Mouse (Mus musculus) heart, postnatal 0 days (tissue): ENCODE results near the gene Sytl4. TPM values are rescaled to one million over a fixed set of nuclear protein-coding genes. Genes with fewer than 3 reads are reported as not detected.

Experiments
- ATAC-seq: fragments of 200-750 bp; cut with Nextera tagmentation; 2 replicates; pipeline ENCODE4 v1.8.0; 2017; ENCODE audit warnings: low read depth, moderate number of reproducible peaks, moderate library complexity; ENCODE audit not compliant: insufficient read depth
- DNase-seq: peaks from one replicate; pipeline ENCODE4 v3.0.0-alpha.2; 2016; ENCODE audit warnings: low spot score
- H3K27ac ChIP-seq: fragments of 300-500 bp; sonication (generic); 2 replicates; pipeline ENCODE4 v1.5.1; 2014; ENCODE audit warnings: low read depth, mild to moderate bottlenecking
- H3K27me3 ChIP-seq: fragments of 300-500 bp; sonication (generic); 2 replicates; pipeline ENCODE4 v1.6.1; 2014; ENCODE audit warnings: low read length, mixed read lengths; ENCODE audit not compliant: control insufficient read depth, insufficient read depth
- H3K36me3 ChIP-seq: fragments of 300-500 bp; sonication (generic); replicated peaks from 2 replicates; pipeline ENCODE4 v1.6.1; 2014; ENCODE audit warnings: low read length, mixed read lengths; ENCODE audit not compliant: control insufficient read depth, insufficient read depth
- H3K4me1 ChIP-seq: fragments of 300-500 bp; sonication (generic); 2 replicates; pipeline ENCODE4 v1.6.1; 2014; ENCODE audit warnings: antibody characterized with exemption; ENCODE audit not compliant: control insufficient read depth, insufficient read depth
- H3K4me2 ChIP-seq: fragments of 300-500 bp; sonication (generic); 2 replicates; pipeline ENCODE4 v1.6.1; 2014; ENCODE audit warnings: low read depth, mild to moderate bottlenecking, low read length, moderate library complexity
- H3K4me3 ChIP-seq: fragments of 300-500 bp; sonication (generic); 2 replicates; pipeline ENCODE4 v1.5.1; 2014; ENCODE audit warnings: low read depth, low read length
- H3K9ac ChIP-seq: fragments of 300-500 bp; sonication (generic); replicated peaks from 2 replicates; pipeline ENCODE4 v1.6.1; 2014; ENCODE audit warnings: low read depth, low read length, mixed read lengths
- H3K9me3 ChIP-seq: fragments of 300-500 bp; sonication (generic); replicated peaks from 2 replicates; pipeline ENCODE4 v1.6.1; 2016; ENCODE audit warnings: low read length; ENCODE audit not compliant: control insufficient read depth
- CTCF ChIP-seq: IDR thresholded peaks from 2 replicates; pipeline ENCODE4 v1.5.1; 2016; ENCODE audit warnings: antibody characterized with exemption, control low read depth, low read depth
- EP300 ChIP-seq: IDR thresholded peaks from 2 replicates; pipeline ENCODE4 v1.6.1; 2016; ENCODE audit warnings: antibody characterized with exemption, low read depth
- WGBS: fragments of 180-500 bp; shearing (Covaris S2); extraction: QIAGEN DNeasy Blood & Tissue Kit; methylation state at CpG from one replicate; pipeline ENCODE4 v1.1.7; 2014; 5-methylcytosine and 5-hydroxymethylcytosine counted together
- polyA plus RNA-seq: library from polyadenylated mRNA; unstranded; fragments of >200 nt; fragmentation: Nextera tagmentation; extraction: Ambion mirVana; gene quantifications from 2 replicates; pipeline ENCODE4 v1.2.1, GENCODE M21; 2015
- total RNA-seq: library from RNA; depleted of rRNA; stranded (reverse); fragments of >200 nt; gene quantifications from 2 replicates; pipeline ENCODE4 v1.2.3, GENCODE M21; 2014; ENCODE audit warnings: low replicate concordance; rRNA removed

Gene Sytl4
- total and polyA plus RNA-seq, 2 experiments from 2014 or later: 1.2 to 1.8 TPM

DNA sequence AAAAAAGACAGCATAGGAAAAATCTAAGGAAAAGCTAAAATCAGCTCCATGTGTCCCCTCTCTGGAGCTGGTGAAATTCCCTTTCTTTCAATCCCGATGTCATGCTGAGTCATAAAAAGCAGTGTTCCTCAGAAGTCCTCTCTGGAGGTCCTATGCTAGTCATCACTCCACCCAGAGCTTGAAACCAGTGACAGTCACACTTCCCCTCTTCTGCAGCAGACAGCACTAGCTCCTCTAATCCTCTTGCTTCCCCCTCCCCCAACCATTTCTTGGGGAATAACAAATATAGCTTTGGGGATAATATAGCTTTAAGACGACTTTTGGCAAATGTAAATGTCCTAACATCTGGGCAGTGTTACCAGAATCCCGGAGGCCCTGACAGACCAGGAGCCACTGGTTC is 73.4 kb downstream of the Sytl4 start, which contains the start of gene Srpx2:
Gene Srpx2, plus strand, starts transcription at position 166 of the 400 bp plus-strand sequence.
- Histone ChIP-seq H3K4me3 (0 out of 2 replicates have a peak within 1 kb of the TSS, but pooled peaks have one; percentile 12), H3K27ac (no peak within 1 kb of the TSS), H3K36me3 (no peaks in the 10 kb centered on the region), H3K4me1 (no peaks in the 10 kb centered on the region), H3K27me3 (no peaks in the 10 kb centered on the region), H3K9me3 (no peaks in the 10 kb centered on the region), H3K4me2 (0 out of 2 replicates have a peak within 1 kb of the TSS, but pooled peaks have one; percentile 11), H3K9ac (no peak within 1 kb of the TSS)
- no peak for TF ChIP-seq EP300
- TF ChIP-seq CTCF: no peak
- DNase-seq (no peak), ATAC-seq (no peak; the same call in 1 of the 2 replicates)
- WGBS: 23% methylated on average over 3 of the region's 3 CpGs

DNA sequence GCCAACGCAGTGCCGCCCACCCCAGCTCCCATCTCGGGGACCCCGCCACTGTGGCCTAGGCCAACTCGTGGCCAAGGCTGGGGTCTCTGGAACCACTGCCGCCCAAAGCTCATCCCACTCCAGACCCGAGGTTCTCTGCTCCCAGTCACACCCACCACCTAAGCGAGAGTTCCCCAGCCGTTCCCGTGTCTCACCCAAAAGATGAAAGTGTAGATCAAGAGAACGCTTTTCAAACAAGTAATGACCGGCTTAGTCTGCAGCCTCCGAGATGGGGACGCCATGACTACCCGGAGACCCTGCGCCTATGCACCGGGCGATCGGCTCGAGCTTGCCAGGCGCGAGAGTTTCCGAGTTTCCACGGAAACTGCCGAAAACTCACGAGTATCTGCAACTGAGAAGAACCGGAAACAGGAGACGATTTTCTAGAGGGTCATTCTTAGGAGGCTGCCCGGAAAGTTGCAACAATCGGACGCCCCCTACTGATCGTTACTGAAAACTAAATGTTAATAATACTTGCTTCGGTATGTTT is 83.5 kb downstream of the Sytl4 start, which contains the start of gene Tspan6:
Gene Tspan6, minus strand, starts transcription at position 416 of the 529 bp plus-strand sequence.
- Histone ChIP-seq H3K9ac (peak within 1 kb of the TSS; percentile 64), H3K9me3 (no peaks in the 10 kb centered on the region), H3K36me3 (no peaks in the 10 kb centered on the region), H3K4me3 (peak within 1 kb of the TSS; percentile 59), H3K27me3 (no peaks in the 10 kb centered on the region), H3K4me2 (peak within 1 kb of the TSS; percentile 66), H3K4me1 (no peaks in the 10 kb centered on the region), H3K27ac (peak within 1 kb of the TSS; percentile 20; the same call in 1 of the 2 replicates)
- peak; percentile 71 for DNase-seq
- 20% methylated on average over 33 of the region's 33 CpGs for WGBS
- peak; percentile 80 for ATAC-seq
- TF ChIP-seq EP300: no peak
- TF ChIP-seq CTCF: peak; percentile 46

DNA sequence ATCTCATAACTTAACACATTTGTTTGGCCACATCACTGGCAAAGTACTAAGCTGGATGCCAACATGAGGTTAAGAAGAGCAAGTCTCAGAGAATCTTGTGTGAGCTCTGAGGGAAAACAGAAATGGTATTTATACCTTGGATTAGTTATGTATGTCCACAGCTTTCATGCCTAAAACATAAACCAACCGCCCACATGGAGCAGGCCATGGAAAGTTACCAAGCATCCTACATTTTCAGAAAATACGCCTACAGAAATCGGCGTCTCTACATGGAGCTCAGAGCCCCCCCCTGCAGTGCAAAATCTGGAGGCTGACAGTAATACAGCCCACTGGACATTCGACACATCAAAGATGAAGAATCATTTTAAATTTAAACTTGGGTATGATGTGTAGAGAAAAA is 93.5 kb downstream of the Sytl4 start:
- DNase-seq (no peak), ATAC-seq (no peak)
- 74% methylated on average over 5 of the region's 5 CpGs for WGBS
- Histone ChIP-seq H3K27me3 (no peaks in the 10 kb centered on the region), H3K4me2 (no peak overlapping the region), H3K27ac (no peak overlapping the region), H3K36me3 (no peaks in the 10 kb centered on the region), H3K4me3 (no peak overlapping the region), H3K9me3 (no peaks in the 10 kb centered on the region), H3K9ac (no peak overlapping the region), H3K4me1 (no peaks in the 10 kb centered on the region)
- TF ChIP-seq EP300 (no peak), CTCF (no peak)

DNA sequence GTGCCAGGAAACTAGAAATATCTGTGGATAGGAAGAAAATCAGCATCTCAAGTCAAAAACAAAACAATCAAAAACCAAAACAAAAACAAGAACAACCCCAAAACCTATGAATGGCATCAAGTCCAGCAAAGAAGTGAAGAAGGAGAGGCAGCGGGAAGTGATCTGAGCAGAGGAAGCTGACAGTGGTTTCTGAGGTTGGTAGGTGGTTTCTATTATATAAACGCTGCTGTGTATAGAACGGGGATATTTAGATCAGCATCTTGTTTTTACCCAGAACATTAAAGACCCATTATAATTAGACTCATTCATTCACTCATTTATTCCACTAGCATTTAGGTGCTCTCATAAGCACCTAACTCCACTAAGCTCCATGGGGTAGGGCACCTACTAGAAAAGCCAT is 94.3 kb downstream of the Sytl4 start:
- Histone ChIP-seq H3K36me3 (no peaks in the 10 kb centered on the region), H3K4me1 (no peaks in the 10 kb centered on the region), H3K4me3 (no peak overlapping the region), H3K27me3 (no peaks in the 10 kb centered on the region), H3K4me2 (no peak overlapping the region), H3K9ac (no peak overlapping the region), H3K9me3 (no peaks in the 10 kb centered on the region), H3K27ac (no peak overlapping the region)
- ATAC-seq (no peak), DNase-seq (no peak)
- TF ChIP-seq CTCF: no peak
- TF ChIP-seq EP300: no peak
- WGBS: 90% methylated on average over 3 of the region's 3 CpGs

Other genes with a start within 250 kb of the Sytl4 start
- gene Tnmd, start 130.8 kb downstream of the Sytl4 start, total RNA-seq: 1.9 TPM in 1 of 2 replicates, not detected in the other
- gene Tnmd, start 130.8 kb downstream of the Sytl4 start, polyA plus RNA-seq: 0.22 and 0.38 TPM in 2 replicates
- gene Tspan6, start 83.4 kb downstream of the Sytl4 start, total RNA-seq: 40.1 and 85.2 TPM in 2 replicates
- gene Tspan6, start 83.4 kb downstream of the Sytl4 start, polyA plus RNA-seq: 69.1 and 70.0 TPM in 2 replicates
- 8.2 and 8.9 TPM in 2 replicates for gene Srpx2, start 73.4 kb downstream of the Sytl4 start, total RNA-seq
- gene Srpx2, start 73.4 kb downstream of the Sytl4 start, polyA plus RNA-seq: 8.5 TPM in 2 replicates
- gene Cstf2, start 77.4 kb upstream of the Sytl4 start, total RNA-seq: 15.3 and 20.6 TPM in 2 replicates
- 11.0 and 12.3 TPM in 2 replicates for gene Cstf2, start 77.4 kb upstream of the Sytl4 start, polyA plus RNA-seq
- gene Xkrx, start 180.3 kb upstream of the Sytl4 start, total RNA-seq: 0.15 TPM in 1 of 2 replicates, not detected in the other
- 0.30 and 0.31 TPM in 2 replicates for gene Xkrx, start 180.3 kb upstream of the Sytl4 start, polyA plus RNA-seq
- gene Arl13a, start 205.7 kb upstream of the Sytl4 start, total RNA-seq: not detected in 2 replicates
- gene Arl13a, start 205.7 kb upstream of the Sytl4 start, polyA plus RNA-seq: 0.07 TPM in 1 of 2 replicates, not detected in the other
- not detected in 2 replicates for gene Nox1, start 240.1 kb upstream of the Sytl4 start, total RNA-seq
- 0.16 and 0.29 TPM in 2 replicates for gene Nox1, start 240.1 kb upstream of the Sytl4 start, polyA plus RNA-seq